Mouse (Mus musculus) testis, adult 2 months (tissue): ENCODE results near the gene Grap.

Experiments used
- CTCF ChIP-seq: fragments of 200-500 bp; IDR thresholded peaks from 2 replicates; pipeline ENCODE4 v1.5.1; 2012; ENCODE audit warnings: low read depth, mild to moderate bottlenecking, inconsistent platforms, low read length, moderate library complexity; ENCODE audit not compliant: control insufficient read depth, insufficient read depth, insufficient replicate concordance
- POLR2A ChIP-seq: fragments of 200-500 bp; IDR thresholded peaks from 2 replicates; pipeline ENCODE4 v1.6.1; 2012; ENCODE audit warnings: low read depth, mild to moderate bottlenecking, inconsistent platforms, low read length, moderate library complexity; ENCODE audit not compliant: control insufficient read depth

GRCm38 (mm10) chr11:61639601-61640177 is 13.4 kb upstream of the Grap start:
- no peak for TF ChIP-seq POLR2A
- no peak for TF ChIP-seq CTCF
